Mouse (Mus musculus) cerebellum, adult (tissue): Measurements from ENCODE around the gene Cmtm2b.
"Not testable (repeated sequence)": the region's sequence is repeated elsewhere in the genome, so short reads cannot be mapped to it uniquely, and the experiment has no call there.

Source experiments
- ATAC-seq: cut with Nextera tagmentation; 2 replicates; pipeline ENCODE4 v1.9.2; 2017; ENCODE audit warnings: mild to moderate bottlenecking, moderate library complexity, mixed read lengths; ENCODE audit not compliant: insufficient number of reproducible peaks, low FRiP score, low TSS enrichment

Cmtm2b gene

DNA sequence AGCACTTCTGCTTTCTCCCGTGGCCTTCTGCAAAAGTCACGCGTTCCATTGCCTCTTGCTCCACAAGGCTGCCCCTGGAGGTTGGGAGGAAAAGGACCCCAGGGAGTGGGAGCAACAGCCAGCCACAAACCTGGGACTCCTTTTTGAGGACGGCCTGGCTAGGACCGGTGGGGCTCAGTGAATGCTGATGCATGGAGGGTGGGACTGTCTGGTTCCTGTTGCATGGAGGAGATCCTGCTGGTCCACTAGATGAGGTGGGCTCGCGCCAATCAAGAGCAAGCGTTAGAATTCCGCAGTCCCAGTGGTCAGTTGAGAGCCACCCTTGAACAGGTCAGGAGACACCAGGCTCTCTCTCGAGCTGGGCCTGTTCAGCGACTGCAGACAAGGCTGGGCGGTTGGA lies at the start of gene Cmtm2b:
TSS of gene Cmtm2b (plus strand) at position 301 of the 400 bp plus-strand sequence.
- ATAC-seq, result not testable (repeated sequence)

DNA sequence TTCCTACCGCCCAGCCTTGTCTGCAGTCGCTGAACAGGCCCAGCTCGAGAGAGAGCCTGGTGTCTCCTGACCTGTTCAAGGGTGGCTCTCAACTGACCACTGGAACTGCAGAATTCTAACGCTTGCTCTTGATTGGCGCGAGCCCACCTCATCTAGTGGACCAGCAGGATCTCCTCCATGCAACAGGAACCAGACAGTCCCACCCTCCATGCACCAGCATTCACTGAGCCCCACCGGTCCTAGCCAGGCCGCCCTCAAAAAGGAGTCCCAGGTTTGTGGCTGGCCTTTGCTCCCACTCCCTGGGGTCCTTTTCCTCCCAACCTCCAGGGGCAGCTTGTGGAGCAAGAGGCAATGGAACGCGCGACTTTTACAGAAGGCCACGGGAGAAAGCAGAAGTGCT lies 28.9 kb upstream of the Cmtm2b start, which contains the start of gene Cmtm2a:
TSS of gene Cmtm2a (minus strand) at position 101 of the 400 bp plus-strand sequence.
- not testable (repeated sequence) for ATAC-seq

DNA sequence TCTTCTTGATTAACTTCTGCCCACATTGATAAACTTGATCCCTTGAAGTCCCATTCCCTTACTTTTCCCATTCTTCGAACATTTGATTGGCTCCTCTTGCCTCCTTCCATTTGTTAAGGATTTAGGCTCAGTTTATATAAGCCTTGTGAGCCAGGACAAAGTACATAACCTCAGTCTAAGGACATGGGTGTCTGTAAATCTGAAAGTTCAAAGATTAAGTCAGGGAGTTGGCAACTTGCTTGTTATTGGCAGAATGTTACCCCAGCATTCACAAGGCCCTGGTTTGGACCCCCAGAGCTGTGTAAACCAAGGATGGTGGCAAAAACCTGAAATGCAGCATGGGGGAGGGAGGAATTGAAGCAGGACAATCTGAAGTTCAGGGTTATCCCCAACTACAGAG lies 27.6 kb upstream of the Cmtm2b start:
- ATAC-seq, result no peak

DNA sequence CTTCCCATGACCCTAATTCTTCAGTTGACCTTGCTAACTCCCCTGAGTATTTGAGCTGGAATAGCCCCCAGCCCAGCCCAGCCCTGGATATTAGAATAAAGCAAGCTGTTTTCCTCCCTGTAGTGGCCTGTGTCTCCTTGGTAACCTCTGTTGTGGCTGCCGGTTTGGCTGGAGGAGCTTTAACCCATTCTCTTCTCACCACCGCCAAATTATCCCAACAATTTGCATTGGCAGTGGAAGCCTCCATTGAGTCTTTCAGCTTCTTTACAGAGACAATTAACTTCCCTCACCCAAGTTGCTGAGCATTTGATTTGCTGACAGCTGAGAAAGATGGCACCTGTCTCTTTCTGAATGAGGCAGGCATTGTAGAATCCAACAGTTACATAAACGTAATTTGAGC lies 20.5 kb upstream of the Cmtm2b start:
- ATAC-seq, result not testable (repeated sequence)

DNA sequence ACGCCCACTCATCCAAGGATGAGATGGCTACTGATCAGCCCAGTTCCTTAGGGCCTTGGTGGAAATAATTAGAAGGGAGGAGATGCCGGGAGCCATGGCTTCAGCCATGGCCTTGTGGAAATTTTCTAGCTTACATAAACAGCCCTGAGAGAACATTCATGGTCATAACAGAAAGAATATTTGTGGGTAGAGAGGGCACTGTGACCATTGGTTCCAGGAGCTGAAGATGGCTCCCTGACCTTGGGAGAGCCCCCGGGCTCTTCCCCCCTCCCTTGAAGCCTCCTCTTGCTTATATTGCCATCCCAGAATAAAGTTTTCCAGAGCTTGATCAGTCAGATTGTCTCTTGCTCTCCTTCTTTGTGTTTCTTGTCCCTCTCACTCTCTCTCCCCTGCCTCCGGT lies 19.5 kb upstream of the Cmtm2b start:
- ATAC-seq, result not testable (repeated sequence)

DNA sequence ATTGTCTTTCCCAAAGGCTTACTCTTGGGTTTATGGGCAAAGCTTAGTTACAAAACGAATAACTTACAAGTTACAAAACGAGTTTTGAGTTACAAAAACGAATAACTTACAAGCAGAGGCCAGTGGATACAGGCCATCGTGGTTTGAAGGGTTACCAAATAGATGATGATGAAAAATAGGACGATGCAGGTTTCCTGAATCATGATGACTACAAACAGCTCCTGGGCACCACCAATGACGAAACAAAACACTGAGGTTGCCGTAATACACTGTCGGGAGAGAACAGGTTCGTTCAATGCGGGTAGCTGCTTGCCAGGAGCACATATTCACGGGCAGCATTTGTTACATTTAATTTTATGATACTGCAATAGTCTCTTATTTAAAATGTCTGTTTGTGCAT lies 17.1 kb upstream of the Cmtm2b start:
- no peak for ATAC-seq

DNA sequence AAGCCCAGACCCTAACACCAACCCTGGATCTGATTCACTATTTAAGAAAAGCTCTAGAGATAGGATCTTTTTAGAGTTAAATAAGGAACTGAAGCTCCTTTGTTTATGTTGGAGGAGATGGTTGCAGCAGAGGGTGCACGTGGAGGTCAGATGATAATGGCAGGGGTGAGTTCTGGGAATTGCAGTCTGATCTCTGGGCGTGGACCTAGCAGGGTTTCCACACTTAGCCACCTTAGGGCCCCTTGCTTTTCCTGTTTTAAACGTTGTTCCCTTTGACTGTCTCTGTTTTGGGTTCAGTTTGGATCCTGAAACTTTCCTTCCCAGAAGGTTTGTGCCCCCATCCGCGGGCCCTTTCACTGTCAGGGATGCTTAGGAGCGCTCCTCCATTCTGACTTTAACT lies 13.7 kb upstream of the Cmtm2b start:
- not testable (repeated sequence) for ATAC-seq

DNA sequence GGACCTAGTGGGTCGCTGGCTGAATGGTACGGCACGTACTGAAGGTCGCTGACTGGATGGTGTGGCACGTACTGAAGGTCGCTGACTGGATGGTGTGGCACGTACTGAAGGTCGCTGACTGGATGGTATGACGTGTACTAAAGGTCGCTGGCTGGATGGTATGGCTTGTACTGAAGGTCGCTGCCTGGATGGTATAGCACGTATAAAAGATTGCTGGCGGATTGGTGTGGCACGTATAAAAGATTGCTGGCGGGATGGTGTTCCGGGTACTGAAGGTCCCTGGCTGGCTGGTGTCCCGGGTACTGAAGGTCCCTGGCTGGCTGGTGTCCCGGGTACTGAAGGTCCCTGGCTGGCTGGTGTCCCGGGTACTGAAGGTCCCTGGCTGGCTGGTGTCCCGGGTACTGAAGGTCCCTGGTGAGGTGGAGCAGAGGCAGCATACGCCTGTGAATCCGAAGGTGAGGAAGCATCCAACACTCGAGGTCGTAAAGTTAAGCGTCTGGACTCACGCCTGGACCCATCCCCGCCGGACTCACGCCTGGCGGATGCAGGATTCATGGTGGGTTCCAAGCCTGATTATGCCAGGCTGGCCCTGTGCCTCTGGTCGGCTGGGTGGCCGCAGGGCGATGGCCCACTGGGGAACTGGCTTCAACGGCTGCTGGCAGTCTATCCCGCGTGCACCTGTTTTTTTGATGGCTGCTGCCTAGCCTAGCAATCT lies 12.4 kb upstream of the Cmtm2b start, which contains the start of the genes Gm45711 and Cmtm1:
TSS of gene Gm45711 (minus strand) at position 641 of the 715 bp plus-strand sequence.
TSS of gene Cmtm1 (minus strand) at position 705 of the 715 bp plus-strand sequence.
- ATAC-seq, result peak; percentile 52

DNA sequence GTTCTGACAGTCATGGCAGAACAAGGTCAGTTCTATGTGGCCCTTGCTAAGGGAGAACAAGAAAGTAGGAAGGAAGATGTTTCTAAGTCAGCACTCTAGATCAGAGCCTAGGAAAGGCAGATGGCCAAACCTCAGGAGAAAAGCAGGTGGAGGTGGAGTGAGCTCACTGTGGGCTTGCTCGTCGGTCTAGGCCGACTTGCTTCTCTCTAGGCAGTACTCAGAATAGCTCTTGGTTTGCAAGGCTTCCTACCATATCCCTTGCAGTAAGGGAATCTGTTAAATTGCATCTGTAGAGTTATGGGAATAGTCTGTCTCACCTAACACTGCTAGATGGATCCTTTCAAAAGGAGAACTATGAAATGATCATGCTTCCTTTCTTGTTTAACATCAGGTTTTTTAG lies 10.0 kb upstream of the Cmtm2b start:
- not testable (repeated sequence) for ATAC-seq

DNA sequence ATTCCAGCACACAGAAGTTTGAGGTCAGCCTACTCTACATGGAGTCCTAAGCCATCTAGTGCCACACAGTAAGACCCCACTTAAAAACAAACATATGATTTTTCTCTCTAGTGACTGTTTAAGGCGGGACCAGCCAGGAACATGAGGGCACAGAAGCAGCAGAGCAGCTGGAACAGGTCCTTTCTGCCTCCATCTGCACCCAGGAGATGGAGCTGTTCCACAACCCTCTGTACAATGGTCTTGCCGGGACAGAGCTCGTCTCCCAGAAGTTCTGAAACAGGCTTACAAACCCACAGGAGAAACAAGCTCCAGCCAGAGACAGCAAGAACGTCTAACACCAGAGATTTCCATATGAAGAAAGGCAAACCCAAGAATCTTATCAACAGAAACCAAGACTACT lies 8.7 kb upstream of the Cmtm2b start:
- no peak for ATAC-seq

DNA sequence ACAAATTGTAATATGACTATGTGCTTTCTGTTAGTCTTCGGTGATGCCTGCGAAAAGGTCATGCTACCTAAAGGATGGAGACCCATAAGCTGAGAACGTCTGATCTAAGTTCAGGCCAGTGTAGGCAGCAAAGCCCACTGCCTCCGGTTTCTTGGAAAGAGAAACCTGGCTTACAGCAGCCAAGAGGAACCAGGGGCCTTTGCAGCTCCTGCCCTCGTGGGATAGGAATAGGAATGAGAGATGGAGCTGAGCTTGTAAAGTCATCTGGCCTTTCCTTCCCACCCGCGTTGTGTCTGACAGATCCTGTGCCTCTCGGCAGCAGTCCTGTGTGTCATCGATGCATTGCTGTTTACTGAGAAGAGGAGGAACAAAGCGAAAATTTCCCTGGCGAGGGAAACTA lies 763 bp upstream of the Cmtm2b start, which contains the start of gene Gm11020:
TSS of gene Gm11020 (plus strand) at position 301 of the 400 bp plus-strand sequence.
- not testable (repeated sequence) for ATAC-seq

DNA sequence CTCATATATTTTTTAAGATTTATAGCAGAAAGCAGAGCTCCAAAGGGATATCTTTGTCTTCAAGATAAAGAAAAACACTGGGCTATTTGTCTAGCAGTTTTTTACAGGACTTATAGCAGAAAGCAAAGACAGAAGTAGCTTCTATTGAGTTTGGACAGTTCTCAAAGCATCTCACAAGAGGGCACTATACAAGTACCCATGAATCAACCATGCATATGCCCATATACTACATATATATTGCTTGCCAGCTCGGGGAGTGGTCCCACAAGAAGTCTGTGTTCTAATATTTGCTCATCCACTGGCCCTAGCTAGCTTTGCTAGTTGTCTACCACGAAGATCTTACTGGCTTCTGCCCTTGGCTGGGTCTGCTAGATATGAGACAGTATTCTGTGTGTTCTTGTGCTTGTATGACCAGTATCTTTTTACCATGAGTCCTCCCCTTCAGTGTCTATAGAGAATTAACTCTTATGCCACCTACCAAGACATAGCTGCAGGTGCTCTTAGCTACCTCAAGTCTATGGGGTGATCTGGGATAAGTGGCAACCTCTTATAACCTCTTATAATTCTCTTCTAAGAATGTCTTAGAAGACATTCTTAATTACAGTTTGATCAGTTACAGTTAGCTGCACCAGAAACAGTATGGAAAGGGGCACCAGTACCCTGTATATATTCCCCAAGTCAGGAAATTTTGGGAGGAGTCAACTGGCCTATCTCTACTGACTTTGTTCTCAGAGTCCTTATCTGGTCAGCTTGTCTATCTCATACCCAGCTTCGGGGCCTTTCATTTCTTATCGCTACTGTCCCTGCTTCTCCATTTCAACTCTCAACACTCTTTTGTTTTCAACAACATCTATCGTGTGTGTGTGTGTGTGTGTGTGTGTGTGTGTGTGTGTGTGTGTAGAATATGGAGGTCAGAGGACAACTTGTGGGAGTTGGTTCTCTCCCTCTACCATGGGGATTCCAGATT lies 10.9 kb downstream of the Cmtm2b start:
- ATAC-seq, result no peak

DNA sequence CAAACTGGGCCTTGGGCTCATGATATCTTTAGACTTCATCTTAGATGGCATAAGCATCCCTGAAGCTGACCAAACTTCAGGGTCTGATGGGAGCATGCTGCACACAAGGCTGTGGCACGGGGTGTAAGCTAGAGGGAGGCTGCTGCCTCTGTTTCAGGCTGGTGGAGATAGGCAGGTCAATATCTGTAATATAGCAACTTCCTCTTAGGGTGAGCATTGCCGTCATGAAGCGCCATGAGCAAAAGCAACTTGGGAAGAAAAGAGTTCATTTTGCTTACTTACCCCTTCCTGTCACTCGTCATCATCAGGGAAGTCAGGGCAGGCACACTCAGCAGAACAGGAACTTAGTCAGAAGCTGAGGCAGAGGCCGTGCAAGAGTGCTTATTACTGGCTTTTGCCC lies 11.8 kb downstream of the Cmtm2b start:
- no peak for ATAC-seq

DNA sequence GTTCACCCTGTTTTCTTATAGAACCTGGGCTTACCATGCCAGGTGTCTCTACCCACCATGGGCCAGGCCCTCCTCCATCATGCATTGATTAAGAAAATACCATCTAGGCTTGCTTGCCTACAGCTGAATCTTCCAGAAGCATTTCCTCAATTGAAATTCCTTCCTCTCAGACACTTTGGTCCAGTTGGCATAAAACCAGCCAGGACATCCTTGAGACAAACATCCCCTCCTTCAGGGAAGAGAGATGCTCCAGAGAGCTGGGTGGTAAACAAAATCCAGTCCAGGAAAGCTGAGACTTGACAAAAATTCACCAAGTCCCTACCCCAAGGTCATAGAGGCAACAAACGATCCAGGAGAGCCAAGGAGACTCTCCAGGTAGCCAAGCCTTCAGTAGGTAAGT lies 12.2 kb downstream of the Cmtm2b start:
- no peak for ATAC-seq

DNA sequence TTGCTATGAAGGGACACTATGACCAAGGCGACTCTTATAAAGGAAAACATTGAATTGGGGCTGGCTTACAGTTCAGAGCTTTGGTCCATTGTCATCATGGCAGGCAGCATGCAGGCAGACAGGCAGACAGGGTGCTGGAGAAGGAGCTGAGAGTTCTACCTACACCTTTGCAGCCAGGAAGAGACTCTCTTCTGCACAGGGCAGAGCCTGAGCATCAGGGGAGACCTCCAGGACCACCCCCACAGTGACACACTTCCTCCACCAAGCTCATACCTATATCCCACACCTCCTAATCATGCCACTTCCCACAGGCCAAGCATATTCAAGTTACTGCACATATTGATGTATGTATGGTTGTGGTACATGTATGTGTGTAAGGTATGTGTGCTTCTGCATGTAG lies 14.8 kb downstream of the Cmtm2b start:
- ATAC-seq, result no peak

DNA sequence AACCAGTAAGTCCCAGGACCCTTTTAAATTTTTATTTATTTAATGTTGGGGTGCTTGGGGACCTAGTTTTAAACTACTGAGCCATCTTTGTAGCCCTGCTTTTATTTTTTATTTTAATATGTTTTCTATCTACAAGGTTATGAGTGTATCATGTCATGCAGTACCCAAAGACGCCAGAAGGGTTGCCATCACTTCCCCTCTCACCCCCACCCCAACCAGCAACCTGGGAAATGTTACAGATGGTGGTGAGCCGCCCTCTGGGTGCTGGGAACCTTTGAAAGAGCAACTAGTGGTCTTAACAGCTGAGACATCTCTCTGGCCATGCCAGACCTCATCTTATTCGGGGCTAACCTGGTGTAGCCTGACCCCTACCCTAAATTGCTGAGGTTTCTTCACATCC lies 15.9 kb downstream of the Cmtm2b start:
- no peak for ATAC-seq

DNA sequence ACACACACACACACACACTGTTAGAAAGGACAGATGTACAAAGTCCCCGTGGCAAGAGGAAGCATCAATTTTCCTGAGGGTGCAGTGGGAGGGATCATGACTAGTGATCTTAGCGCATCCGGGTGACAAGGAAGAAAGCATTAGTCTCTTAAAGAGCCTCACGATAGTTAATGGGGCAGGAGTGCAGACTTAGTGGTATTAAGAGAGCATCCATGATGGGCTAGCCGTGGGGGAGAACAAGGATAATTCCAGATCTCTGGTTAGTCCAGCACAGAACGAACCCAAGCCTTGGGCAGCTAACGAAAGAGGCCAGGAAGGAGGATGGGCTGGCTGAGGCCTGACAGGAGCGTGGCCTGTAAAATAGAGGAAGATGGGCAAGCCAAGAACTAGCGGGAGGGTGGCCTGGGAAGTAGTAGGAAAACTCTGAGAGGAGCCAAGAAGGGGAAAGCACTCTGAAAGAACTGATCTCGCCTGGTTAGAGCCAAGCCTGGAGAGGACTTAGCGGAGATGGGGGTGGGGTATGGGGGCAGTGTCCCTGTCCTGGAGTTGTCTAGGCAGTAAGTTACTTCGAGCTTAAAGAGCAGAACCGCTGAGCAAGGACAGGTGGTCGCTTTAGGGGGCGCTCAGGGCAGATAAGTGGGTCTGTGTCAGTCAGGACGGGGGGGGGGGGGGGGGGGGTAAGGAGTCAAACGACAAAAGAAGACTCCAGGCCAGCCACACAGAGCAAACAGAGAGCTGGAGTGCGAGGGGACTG lies 17.4 kb downstream of the Cmtm2b start, which contains the start of gene Cmtm3:
TSS of gene Cmtm3 (plus strand) at position 182 of the 754 bp plus-strand sequence.
- ATAC-seq, result no peak

DNA sequence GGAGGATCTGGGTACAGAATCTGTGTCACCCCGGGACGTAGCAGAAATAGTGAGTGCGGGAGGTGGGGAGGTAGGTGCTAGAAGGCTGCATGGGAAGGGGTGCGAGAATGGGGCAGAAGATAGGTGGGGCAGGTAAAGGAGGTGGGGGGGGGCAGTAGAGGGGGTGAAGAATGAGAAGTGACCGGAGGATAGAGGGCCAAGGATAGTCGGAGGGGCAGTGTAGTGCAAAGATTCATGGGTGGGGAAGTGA lies 17.9 kb downstream of the Cmtm2b start:
- no peak for ATAC-seq

DNA sequence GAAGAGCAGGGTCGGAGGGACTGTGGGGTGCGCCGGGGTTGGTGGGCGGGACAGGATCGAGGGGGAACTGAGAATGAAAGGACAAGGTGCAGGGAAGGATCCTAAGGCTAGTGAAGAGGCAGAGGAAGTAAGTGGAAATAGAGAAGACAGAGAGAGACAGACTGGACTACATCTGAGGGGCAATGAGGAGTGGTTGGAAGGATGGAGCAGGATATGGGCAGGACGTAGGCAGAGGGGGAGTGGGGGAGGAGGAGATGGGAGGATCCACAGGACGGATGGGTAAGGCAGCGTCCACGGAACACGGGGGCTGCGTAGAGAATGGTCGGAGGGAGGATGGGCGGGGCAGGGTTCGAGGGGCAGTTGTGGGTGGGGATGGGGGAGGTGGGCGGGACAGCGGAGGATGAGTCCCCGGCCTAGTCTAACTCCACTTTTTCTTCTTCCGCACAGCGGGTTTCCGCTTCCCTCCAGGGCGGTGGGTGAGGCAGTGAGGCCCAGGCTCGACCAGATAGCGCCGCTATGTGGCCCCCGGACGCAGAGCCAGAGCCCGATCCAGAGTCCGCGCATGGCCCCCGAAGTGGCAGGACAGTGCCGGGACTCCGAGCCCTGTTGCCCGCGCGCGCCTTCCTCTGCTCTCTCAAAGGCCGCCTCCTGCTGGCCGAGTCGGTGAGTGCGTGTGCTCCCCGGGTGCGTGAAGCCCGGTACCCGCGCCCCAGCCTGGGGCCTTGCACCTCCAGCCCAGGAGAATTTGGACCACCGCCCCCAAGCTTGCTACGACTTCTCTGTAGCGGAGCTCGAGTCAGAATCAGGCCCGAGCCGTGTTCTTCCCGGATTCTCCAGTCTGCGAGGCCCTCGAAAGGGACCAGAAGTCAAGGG lies 18.4 kb downstream of the Cmtm2b start:
- ATAC-seq, result peak; percentile 37; the same call in 1 of the 2 replicates
